Mouse (Mus musculus): ENCODE measurements around the gene Topors. TPM values are rescaled to one million over a fixed set of nuclear protein-coding genes. Genes with fewer than 3 reads are reported as not detected.

Gene Topors
- polyA plus RNA-seq, 1 experiment from 2014 or later, result 46.9 TPM

DNA sequence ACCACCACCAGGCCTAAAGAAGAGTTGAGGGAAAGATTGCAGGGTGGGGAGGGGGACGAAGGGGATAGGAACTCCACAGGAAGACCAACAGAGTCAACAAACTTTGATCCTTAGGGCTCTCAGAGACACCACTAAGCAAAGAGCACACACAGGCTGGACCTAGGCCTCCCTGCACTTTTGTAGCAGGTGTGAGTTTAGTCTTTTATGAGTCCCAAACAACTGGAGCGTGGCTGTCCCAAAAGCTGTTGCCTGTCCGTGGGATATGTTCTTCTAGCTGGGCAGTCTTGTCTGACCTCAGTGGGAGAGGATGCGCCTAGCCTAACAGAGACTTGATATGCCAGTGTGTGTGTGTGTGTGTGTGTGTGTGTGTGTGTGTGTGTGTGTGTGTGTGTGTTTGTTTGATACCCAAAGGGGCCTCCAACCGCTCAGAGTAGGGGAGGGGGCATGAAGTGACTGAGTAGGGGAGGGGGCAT is 29.3 kb downstream of the Topors start:
- no peak for DNase-seq (ENCODE audit: low spot score)
- peak overlapping the region; percentile 69; the same call in 1 of the 2 replicates for H3K27ac ChIP-seq (replicated peaks)
- H3K4me3 ChIP-seq, result peak overlapping the region; percentile 62
- 42% methylated on average over 5 of the region's 5 CpGs for WGBS
- H3K36me3 ChIP-seq, result no peaks in the 10 kb centered on the region
- H3K27me3 ChIP-seq (ENCODE audit: low read depth, poor library complexity, severe bottlenecking), result no peaks in the 10 kb centered on the region
- no peaks in the 10 kb centered on the region for H3K9me3 ChIP-seq (replicated peaks)
- peaks cover 22% of the 10 kb centered on the region for H3K4me1 ChIP-seq

DNA sequence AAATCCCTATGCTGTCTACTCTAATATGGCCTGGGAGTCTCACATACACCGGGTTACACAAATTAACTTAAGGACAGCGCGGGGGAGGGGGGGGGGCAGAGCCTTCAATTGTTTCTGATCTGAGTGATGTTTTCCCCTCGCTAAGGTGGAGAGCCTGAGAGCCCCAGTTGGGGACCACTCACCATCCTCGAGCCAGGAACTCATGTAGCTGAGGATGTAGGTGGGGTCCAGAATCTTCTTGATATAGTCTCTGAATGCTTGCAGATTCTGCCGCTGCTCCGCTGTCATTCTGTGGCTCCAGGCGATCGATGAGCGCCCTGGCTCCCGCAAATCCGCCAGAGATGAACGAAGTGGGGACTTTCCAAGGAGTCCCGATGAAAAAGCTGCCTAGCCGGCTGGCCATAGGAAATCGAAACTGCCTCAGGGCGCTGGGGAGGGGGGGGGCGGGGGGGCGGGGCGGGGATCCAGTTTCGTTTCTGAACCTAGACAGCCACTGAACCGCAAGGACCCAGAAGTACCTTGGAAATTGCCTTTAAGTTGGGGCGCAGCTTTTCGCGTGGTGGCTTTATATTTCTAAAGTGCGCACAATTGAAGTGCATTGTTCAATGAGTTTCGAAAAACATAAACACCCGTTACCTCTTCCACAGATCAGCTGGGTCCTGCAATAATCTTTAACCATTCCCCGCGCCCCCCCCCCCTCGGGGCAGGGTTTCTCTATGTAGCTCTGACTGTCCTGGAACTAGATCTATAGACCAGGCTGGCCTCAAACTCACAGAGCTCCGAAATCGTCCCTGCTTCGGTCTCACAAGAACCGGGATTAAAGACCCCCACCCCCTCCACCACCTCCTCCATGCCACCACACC is 30.0 kb downstream of the Topors start, which contains the start of gene Ddx58:
Gene Ddx58, minus strand, starts transcription at position 420 of the 863 bp plus-strand sequence.
- Histone ChIP-seq H3K4me1 (peaks cover 22% of the 10 kb centered on the region), H3K27me3 (ENCODE audit: low read depth, poor library complexity, severe bottlenecking) (no peaks in the 10 kb centered on the region), H3K9me3 (replicated peaks) (no peaks in the 10 kb centered on the region)

DNA sequence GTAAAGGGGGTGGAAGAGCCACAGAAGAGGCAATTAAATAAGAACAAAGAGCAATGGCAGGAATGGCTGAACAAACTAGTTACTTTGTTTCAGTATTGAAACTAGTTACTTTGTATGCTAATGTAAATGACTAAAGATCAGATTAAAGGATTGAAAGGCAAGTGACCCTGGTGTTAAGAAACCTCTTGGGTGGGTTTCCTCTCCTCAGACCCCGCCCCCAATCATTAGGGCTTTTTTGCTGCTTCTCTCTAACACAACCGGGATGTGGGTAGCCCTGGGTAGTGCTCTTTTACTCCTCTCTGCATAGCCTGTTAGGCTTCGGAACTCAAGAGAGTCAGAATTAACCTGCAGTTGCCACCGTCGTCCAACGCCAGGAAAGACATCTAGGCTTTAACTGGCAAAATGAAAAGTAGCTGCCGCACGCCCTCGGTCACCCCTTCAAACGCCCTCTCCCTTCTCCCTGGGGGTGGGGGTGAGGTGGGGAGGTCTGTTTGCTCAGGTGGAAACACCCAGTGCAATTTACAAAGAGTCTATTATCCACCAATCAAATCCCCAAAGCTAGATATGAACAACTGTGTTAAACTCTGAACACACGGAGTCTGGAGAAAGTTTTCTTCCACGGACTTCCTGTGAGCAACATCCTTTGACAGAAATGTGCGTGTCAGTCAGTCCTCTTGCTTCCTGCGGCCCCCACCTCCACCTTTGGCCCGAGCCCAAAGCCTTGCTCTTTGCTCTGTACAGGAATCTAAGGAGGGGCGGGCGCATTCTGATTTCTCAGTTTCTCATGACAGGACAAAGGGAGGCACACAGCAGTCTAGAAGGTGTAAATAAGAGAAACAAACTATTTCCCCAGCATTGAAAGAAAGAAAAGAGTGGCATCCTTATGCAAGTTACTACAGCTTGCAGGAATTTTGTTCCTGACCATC is 30.9 kb downstream of the Topors start:
- no peaks in the 10 kb centered on the region for H3K9me3 ChIP-seq (replicated peaks)
- H3K4me1 ChIP-seq, result peaks cover 22% of the 10 kb centered on the region
- peak overlapping the region; percentile 62 for H3K4me3 ChIP-seq
- H3K27me3 ChIP-seq (ENCODE audit: low read depth, poor library complexity, severe bottlenecking), result no peaks in the 10 kb centered on the region
- peak overlapping the region; percentile 69; the same call in 1 of the 2 replicates for H3K27ac ChIP-seq (replicated peaks)
- H3K36me3 ChIP-seq, result no peaks in the 10 kb centered on the region
- DNase-seq (ENCODE audit: low spot score), result peak; percentile 24
- 1% methylated on average over 17 of the region's 17 CpGs for WGBS

More for the DNA sequence above, 30.0 kb downstream of the Topors start, which contains the start of gene Ddx58:
- peak; percentile 51 for DNase-seq (ENCODE audit: low spot score)
- Histone ChIP-seq H3K4me3 (peak within 1 kb of the TSS; percentile 62), H3K27ac (replicated peaks) (peak within 1 kb of the TSS; percentile 69), H3K36me3 (no peaks in the 10 kb centered on the region)
- WGBS, result 4% methylated on average over 35 of the region's 35 CpGs

DNA sequence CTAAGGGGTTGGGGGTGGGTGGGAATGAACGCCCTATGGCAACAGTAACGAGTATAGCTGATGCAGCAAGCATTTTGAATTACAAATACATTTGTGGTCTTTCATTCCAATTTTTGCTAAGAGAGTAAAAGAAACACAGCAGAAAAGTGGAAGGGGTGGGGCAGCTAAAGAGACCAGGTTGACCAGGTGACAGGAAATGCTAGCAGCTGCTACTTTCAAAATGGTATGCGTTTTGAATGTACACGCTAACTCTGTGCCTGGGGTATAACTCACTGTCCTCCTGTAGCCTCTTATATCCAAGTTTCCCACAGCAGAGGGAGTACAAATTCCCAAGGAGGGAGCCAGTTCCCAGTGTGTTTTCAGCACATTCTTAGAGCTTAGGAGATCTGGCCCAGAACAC is 32.8 kb downstream of the Topors start:
- no peaks in the 10 kb centered on the region for H3K36me3 ChIP-seq
- H3K27me3 ChIP-seq (ENCODE audit: low read depth, poor library complexity, severe bottlenecking), result no peaks in the 10 kb centered on the region
- peaks cover 22% of the 10 kb centered on the region for H3K4me1 ChIP-seq
- H3K27ac ChIP-seq (replicated peaks), result no peak overlapping the region
- no peak overlapping the region for H3K4me3 ChIP-seq
- no peak for DNase-seq (ENCODE audit: low spot score)
- WGBS, result 94% methylated on average over 4 of the region's 4 CpGs
- H3K9me3 ChIP-seq (replicated peaks), result no peaks in the 10 kb centered on the region

DNA sequence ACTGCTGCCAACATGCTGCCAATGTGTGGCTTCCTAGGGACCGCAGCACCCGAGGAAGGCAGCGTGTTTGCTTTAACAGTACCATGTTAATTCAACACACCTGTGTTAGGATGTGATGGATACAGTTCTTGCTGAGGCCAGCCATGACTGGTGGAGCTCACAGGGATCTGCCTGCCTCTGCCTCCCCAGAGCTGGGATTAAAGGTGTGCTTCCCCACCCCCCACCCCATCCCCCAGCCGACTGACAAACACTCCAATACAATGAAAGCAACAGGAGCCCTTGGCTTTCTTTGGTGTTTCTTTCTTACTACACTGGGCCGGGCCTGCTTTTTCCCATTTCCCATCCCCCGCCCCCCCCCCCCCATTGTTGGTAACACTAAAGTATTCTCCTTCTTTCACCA is 35.4 kb downstream of the Topors start:
- H3K36me3 ChIP-seq, result no peaks in the 10 kb centered on the region
- DNase-seq (ENCODE audit: low spot score), result no peak
- H3K9me3 ChIP-seq (replicated peaks), result no peaks in the 10 kb centered on the region
- peaks cover 10% of the 10 kb centered on the region for H3K4me1 ChIP-seq
- H3K27me3 ChIP-seq (ENCODE audit: low read depth, poor library complexity, severe bottlenecking), result no peaks in the 10 kb centered on the region
- 84% methylated on average over 6 of the region's 6 CpGs for WGBS
- no peak overlapping the region for H3K4me3 ChIP-seq
- no peak overlapping the region for H3K27ac ChIP-seq (replicated peaks)

DNA sequence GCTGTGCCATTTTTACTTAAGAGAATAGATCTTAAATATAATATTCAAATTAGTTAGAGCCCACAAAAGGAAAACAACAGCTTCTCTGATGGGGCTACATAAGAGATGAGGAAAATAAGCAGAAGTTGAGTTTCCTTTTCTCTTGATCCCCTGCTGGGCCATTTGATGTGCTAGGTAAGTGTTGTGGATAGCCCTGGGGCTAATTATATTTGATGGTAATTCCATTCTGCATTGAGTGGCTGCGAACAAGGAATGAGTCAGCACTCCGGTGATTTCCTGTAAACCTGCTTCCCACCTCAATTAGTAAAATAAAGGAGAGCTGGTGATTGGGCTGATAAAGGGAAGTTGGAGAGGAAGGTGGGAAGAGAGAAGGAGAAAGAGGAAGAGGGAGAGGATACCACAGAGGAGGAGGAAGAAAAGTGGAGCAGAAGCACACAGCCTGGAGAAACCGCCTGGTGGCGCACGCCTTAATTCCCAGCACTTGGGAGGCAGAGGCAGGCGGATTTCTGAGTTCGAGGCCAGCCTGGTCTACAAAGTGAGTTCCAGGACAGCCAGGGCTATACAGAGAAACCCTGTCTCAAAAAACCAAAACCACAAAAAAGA is 36.5 kb downstream of the Topors start:
- no peak overlapping the region for H3K4me3 ChIP-seq
- H3K9me3 ChIP-seq (replicated peaks), result no peaks in the 10 kb centered on the region
- WGBS, result 95% methylated on average over 7 of the region's 7 CpGs
- no peak for DNase-seq (ENCODE audit: low spot score)
- no peaks in the 10 kb centered on the region for H3K4me1 ChIP-seq
- no peak overlapping the region for H3K27ac ChIP-seq (replicated peaks)
- no peaks in the 10 kb centered on the region for H3K36me3 ChIP-seq
- H3K27me3 ChIP-seq (ENCODE audit: low read depth, poor library complexity, severe bottlenecking), result no peaks in the 10 kb centered on the region

DNA sequence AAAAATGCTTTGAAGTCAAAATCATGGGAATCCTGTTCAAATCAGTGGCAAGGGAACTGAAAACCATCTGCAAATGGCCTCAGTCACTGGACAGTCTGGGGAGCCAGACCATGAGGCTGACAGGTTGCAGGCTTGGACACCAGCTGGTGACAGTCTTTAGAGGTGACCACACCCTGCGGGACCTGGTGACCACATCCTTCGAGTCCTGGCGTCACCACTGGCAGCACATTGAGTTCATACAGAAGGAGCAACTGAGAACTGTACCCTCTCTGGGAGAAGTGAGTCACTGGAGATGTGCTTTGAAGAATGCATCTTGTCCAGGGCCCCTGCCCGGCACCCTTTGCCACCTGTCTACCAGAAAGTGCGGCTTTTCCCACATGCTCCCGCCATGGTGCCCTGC is 39.9 kb downstream of the Topors start:
- no peak for DNase-seq (ENCODE audit: low spot score)
- WGBS, result 94% methylated on average over 6 of the region's 6 CpGs
- no peaks in the 10 kb centered on the region for H3K36me3 ChIP-seq

DNA sequence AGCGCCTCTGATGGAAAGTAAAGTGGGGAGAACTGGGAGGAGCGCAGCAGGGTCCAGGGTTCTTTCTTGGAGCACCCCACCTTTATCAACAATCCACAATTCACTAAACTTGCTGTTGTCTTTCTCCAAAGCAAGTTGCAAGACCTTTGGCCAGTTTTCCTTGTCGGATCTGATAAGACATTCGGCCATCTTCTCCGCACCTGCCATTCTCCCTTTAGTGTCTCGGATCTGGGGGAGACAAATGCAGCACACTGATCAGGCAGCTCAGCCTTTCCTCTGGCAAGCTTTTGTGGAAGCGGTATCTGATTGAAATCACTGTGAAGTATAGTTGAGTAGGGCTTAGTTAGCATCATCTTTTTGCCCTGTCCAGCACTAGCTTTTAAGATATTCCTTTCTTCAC is 41.8 kb downstream of the Topors start:
- DNase-seq (ENCODE audit: low spot score), result no peak
- Histone ChIP-seq H3K36me3 (no peaks in the 10 kb centered on the region), H3K9me3 (replicated peaks) (no peaks in the 10 kb centered on the region), H3K27me3 (ENCODE audit: low read depth, poor library complexity, severe bottlenecking) (no peaks in the 10 kb centered on the region), H3K4me1 (no peaks in the 10 kb centered on the region), H3K27ac (replicated peaks) (no peak overlapping the region), H3K4me3 (no peak overlapping the region)
- 86% methylated on average over 7 of the region's 7 CpGs for WGBS

More for the DNA sequence above, 39.9 kb downstream of the Topors start:
- H3K4me1 ChIP-seq, result no peaks in the 10 kb centered on the region
- H3K4me3 ChIP-seq, result no peak overlapping the region
- H3K27ac ChIP-seq (replicated peaks), result no peak overlapping the region
- H3K27me3 ChIP-seq (ENCODE audit: low read depth, poor library complexity, severe bottlenecking), result no peaks in the 10 kb centered on the region
- no peaks in the 10 kb centered on the region for H3K9me3 ChIP-seq (replicated peaks)

DNA sequence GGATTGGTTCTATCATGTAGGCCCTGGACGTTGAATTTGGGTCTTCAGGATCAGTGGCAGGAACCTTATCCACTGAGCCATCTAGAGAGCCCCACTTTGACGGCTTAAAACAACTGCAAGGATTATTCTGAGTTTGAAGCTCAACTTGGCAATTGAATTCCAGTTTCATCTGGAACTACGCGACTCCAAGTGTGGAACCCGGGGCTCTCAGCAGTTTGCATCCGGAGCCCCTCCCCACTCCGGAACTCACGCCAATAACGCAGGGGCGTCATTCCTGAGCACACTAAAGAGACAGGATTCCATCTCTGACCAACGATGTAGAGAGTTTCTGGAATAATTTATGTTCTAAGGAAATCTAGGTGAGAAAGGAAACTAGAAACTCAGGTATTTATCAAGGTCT is 42.5 kb downstream of the Topors start:
- H3K27me3 ChIP-seq (ENCODE audit: low read depth, poor library complexity, severe bottlenecking), result no peaks in the 10 kb centered on the region
- DNase-seq (ENCODE audit: low spot score), result no peak
- H3K9me3 ChIP-seq (replicated peaks), result no peaks in the 10 kb centered on the region
- H3K36me3 ChIP-seq, result no peaks in the 10 kb centered on the region
- no peak overlapping the region for H3K4me3 ChIP-seq
- H3K27ac ChIP-seq (replicated peaks), result no peak overlapping the region
- 89% methylated on average over 11 of the region's 11 CpGs for WGBS
- no peaks in the 10 kb centered on the region; the same call in 1 of the 2 replicates for H3K4me1 ChIP-seq

DNA sequence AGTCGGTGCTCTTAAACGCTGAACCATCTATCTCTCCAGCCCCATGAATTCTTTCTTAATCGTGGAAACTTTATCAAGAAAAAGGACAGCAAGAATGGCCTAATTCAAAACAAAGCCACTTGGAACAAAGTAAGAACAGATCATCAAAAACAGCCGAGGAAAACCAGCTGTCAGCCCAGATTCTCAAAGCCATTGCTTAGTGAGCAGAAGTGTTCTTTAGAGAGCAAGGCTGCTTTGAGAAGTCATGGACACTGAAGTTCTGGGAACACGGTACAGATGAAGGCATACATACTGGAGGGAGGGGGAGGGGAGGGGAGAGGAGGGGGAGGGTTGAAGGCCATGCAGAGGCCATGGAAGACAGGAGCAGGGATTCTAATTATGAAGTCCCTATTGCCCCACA is 43.6 kb downstream of the Topors start:
- H3K4me3 ChIP-seq, result no peak overlapping the region
- no peak for DNase-seq (ENCODE audit: low spot score)
- WGBS, result 86% methylated on average over 5 of the region's 5 CpGs
- H3K9me3 ChIP-seq (replicated peaks), result no peaks in the 10 kb centered on the region
- no peak overlapping the region for H3K27ac ChIP-seq (replicated peaks)
- H3K27me3 ChIP-seq (ENCODE audit: low read depth, poor library complexity, severe bottlenecking), result peaks cover 5% of the 10 kb centered on the region; the same call in 1 of the 2 replicates
- H3K36me3 ChIP-seq, result no peaks in the 10 kb centered on the region
- H3K4me1 ChIP-seq, result peaks cover 9% of the 10 kb centered on the region; the same call in 1 of the 2 replicates

DNA sequence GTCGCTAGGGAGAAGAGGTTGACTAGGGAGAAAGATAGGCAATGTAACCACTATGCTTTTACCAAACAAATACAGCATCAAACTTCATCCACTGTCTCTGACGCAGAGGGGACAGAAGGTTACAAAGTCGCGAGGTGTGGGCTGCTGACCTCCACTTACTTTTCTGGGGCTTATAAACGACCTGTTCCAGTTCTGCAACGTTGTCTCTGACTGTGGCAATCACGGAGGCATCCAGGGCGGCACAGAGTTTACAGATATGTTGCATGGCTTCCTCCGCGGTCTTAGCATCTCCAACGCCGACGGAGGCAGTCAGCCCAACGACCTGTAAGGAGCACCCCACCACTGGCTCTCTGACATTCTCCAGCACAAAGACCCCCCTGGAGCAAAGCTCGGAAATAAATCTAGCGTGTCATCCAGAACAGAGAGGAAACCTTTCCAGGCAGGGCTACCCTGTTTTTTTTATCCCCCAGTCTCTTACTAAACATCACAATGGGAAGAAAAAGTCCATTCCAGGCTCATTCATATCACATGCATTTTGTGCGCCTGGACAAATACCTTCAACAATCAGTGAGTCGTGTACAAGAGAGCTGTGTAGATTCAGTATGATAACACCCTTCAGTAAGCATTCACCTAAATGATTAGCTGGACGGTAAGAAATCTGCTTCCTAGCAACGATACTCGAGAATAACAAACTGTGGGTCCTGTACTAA is 47.6 kb downstream of the Topors start:
- WGBS, result 55% methylated on average over 21 of the region's 21 CpGs
- no peak overlapping the region for H3K27ac ChIP-seq (replicated peaks)
- DNase-seq (ENCODE audit: low spot score), result no peak
- peaks cover 19% of the 10 kb centered on the region for H3K4me1 ChIP-seq
- no peaks in the 10 kb centered on the region for H3K36me3 ChIP-seq
- H3K4me3 ChIP-seq, result no peak overlapping the region
- peaks cover 8% of the 10 kb centered on the region; the same call in 1 of the 2 replicates for H3K27me3 ChIP-seq (ENCODE audit: low read depth, poor library complexity, severe bottlenecking)
- no peaks in the 10 kb centered on the region for H3K9me3 ChIP-seq (replicated peaks)
